Mouse (Mus musculus) c-Kit-positive CD71-positive TER-119-negative erythroid progenitor cells, embryonic 14.5 days (primary cell): Measurements from ENCODE around the gene Akap9.
"Not testable (repeated sequence)": the region's sequence is repeated elsewhere in the genome, so short reads cannot be mapped to it uniquely, and the experiment has no call there.

Experiments
- DNase-seq: peaks from one replicate; pipeline ENCODE4 v3.0.0-alpha.2; 2013; ENCODE audit warnings: low read depth

Akap9 gene

DNA sequence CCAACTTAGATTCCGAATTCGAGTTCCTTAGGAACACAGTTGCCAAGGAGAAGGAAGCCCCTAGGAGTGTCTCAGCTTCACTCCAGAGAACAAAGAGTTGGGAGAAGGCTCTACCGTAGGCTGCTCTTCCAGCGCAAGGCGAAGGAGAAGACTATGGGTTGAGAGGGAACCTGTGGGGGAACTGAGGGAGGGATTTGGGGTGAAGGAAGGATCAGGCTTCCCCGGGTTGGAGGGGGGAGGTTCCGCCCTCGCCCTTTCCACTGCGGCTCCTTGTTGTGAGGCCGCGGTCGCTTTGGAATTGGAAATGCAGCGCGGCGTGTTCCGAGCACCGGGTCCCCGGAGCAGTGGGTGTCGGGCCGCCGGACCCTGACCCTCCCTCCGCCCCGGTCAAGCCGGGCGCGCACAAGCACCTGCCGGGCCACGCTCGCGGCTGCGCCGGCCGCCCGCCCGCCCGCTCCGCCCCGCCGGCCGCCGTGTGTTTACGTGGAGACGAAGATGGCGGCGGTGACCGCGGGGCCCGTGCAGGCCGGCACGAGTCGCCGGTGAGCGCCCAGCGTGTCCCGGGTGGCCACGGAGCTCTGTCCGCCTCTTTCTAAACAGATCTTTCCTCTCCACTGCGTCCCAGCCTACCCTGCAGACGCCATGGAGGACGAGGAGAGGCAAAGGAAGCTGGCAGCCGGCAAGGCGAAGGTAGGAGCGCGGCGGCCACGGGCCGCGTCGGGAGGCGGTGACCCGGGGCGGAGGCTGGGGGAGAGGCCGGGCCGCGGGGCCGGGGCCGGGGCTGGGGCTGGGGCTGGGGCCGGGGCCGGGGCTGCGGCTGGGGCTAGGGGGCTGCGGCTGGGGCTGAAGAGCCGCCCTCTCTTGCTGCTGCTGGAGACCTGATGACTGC lies at the start of gene Akap9:
Gene Akap9 (plus strand): TSS at position 254 of the 889 bp plus-strand sequence.
- DNase-seq, result peak; percentile 21

DNA sequence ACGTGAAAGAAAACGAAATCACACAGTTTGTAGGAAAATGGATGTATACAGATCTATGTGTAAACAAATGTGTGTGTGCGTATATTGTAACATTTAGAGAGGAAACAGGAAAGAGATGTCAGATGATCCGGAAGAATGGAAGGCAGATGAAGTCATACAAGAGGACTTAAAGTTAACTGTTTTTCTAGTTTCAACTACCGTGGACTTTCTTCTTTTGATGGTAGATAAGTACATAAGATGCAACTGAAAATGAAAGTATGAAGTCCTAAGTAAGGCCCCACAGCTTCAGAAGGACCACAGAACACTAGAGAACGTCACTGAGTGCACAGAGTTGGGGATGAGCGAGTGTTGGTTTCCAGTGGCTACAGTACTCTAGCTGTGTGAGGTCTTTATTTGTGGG lies 41.0 kb upstream of the Akap9 start:
- DNase-seq, result not testable (repeated sequence)

DNA sequence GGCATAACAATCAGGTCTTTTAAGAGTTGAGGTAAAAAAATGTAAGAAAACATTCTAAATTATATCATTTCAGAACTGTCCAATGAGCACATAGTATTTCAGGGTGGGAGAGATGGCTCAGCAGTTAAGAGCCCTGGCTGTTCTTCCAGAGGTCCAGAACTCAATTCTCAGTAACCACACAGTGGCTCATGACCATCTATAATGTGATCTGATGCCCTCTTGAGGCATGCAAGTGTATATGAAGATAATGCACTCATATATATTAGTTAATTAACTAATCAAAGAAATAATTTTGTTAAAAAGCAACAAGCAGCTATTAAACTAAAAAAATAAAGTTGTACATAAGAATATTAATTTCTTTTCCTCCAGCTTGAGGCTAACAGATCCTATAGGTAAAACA lies 38.7 kb upstream of the Akap9 start:
- no peak for DNase-seq

DNA sequence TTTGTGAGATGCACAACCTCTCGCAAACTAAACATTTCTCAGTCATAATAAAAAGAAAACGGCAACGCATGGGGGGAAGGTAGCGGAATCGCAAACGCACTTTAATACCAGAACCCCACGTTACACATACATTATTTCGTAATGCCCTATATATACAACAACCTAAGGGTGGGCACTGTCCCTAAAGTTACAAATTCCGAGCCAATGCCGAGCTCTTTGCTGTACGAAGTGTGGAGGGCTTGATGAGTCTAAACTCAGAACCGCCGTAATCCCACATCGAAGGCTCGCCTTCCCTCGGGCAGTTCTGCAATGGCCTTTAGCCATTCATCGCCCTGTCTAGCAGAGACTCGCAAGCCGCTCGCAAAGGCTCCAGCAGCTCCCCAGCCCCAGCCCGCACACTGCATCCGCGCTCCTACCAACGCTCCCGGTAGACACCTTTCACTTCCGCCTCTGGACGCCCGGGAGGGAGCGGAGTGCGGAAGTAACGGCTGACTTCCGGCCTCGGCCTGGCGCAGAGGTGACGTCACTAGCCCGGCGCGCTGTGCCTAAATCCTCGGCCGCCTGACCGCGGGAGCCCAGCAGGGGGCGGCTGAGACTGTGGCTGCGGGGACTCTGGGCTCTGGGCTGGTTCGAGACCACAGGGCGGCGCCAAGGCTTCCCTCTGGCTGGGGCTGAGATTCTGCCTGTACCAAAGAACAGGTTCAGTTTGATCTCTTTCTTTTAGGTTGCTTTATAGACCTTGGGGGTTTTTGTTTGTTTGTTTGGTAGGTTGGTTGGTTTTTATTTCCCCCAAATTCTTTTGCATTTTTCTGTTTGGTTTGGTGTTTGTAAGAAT lies 34.2 kb upstream of the Akap9 start, which contains the start of gene Mterf1a:
Gene Mterf1a (minus strand): TSS at position 475 of the 835 bp plus-strand sequence.
- not testable (repeated sequence) for DNase-seq

DNA sequence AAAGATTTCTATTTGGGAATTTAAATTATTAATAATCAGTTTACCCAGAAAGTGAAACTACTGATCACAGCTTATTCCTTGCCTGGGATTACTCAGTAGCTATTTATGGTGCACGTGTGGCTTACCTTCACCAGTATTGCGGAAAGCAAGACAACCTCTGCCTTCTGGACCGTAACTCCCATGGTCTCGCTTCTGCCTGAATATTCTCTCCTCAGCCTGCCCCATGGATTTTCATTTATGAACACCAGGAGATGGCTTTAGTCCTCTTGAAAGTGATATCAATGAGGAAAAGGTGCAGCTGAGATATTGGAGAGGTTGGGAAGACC lies 33.6 kb upstream of the Akap9 start:
- DNase-seq, result not testable (repeated sequence)

DNA sequence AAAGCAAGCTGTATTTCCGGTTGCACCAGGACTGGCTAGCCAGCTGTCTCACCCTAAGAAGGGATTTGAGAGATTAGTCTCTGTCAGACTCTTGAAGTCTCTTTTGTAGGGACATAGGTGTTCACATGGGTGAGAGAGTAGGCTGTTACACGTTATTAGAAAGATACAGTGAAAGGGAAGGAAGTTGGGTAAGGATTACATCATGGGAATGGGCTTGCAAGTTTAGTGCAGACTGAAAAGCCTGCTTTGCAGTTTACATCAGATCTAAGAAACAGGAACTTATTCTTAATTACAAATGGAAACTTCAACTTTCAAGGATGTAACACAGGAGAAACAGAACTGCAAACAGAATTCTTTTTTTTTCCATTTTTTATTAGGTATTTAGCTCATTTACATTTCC lies 22.4 kb upstream of the Akap9 start:
- DNase-seq, result no peak

DNA sequence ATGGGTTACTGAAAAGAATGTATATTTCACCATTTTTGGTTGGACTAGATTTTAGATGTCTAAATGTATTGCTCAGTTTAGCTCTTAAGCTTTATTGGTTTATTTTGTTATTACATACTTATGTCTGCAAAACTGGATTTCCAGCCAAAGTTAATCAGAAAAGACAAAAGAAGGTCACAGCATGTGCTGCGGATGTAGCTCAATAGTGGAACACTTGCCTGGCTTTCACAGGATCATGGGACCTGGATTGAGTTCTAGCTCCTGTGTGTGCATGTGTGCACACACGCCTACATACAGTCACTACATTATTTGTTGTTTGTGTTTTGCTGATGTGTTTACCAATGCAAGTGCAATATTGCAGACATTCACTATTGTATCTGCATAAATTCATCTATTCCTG lies 5.5 kb upstream of the Akap9 start:
- DNase-seq, result no peak

DNA sequence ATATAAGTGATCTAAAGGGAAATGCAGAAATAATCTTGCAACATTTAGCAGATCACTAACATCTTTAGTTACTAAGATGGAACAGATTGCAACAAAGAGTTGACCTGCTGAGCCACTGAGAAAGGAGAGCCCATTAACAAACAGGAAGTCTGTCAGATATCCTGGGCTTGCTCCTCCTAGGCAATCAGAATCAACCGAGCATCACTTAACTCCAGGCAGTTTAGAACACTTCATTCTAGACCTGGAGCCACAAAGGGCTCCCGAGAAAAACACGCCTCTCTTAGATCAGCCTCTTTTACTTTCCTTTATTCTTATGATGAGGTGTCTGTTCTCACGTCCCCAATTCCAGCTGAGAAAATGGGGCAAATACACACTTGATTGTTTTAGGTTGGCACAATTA lies 1.2 kb upstream of the Akap9 start:
- DNase-seq, result no peak

DNA sequence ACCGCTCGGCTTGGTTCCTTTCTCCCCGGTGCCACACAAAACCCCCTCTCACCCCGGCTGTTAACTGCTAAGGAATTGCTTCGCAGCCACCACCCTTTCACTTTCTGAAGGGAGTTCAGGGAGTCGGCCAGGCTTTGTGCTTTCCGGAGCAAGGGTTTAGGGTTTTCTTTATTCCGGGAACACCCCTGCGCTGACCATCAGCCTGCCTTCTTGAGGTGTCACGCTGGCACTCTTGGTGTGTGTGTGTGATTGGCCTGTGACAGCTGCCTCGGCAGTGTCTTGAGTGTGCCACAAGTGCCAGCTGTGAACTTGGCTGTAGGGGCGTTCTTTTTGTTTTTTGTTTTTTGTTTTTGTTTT lies 814 bp downstream of the Akap9 start:
- peak; percentile 34 for DNase-seq

DNA sequence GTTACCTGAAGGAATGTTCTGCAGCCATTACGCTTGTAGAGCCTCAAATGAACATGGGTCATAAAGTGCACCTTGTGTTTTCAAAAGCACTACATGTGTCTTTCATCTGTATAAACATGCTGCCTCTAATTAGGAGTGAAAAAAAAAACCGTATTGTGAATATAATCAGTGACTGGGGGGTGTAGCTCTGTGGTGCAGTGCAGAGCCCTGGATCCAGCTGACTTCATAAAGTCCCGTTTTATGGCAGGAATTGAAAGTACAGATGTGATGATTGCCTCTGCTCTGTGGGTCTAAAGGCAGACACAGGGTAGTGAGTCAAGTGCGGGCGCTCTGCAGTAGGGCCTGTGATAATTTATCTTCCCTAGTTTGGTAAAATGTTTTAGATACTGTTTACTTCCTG lies 2.9 kb downstream of the Akap9 start:
- no peak for DNase-seq

DNA sequence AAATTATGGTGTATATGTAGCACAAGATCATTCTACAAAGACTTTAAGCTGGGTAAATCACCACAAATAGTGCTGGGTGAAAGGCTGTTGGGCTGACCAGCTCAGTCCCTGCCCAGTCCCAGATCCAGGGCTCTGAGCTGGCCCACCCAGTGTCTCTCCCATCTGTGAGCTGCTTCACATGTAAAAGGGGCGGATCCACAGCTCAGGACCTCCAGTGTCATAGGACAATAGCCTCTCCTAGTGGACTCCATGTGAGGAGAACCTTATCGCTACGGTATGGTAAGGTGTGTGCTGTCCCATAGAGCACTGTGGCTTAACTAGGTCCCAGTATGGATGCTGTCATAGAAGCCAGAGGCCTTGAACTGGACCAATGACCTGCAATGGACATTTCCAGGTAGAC lies 3.8 kb downstream of the Akap9 start:
- no peak for DNase-seq

DNA sequence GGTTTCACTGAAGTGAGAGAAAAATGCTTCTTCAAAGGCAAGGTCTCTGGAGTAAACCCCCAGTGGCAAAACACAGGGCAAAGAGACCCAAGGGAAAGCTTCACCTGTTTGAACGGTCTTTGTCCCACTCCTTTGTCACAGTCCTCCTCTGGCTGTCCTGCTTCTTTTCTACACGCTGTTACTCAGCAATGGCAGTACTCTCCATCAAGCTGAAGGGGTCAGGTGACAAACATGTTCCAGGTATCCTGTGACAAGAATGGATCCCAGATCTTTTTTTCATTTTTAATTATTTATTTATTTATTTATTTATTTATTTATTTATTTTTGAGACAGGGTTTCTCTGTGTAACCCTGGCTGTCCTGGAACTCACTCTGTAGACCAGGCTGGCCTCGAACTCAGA lies 5.7 kb downstream of the Akap9 start:
- no peak for DNase-seq

DNA sequence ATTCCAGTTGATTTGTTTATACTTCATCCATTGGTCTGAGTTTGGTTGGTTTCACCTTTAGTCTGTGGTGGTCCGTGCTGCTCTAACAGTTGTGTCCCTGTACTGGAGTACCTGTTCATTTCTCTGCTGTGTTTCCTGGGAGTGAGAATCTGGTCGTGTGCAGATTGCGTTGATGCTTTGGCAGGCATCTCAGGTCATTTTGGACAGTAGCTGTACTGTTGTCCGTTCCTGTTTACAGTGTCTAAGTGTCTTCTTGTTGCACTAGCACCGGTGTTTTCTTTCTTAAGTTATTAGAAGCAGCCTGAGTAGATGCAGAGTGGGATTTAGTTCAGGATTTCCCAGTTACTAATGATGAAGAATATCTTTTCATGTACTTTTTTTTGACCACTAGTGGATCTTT lies 7.4 kb downstream of the Akap9 start:
- DNase-seq, result no peak

DNA sequence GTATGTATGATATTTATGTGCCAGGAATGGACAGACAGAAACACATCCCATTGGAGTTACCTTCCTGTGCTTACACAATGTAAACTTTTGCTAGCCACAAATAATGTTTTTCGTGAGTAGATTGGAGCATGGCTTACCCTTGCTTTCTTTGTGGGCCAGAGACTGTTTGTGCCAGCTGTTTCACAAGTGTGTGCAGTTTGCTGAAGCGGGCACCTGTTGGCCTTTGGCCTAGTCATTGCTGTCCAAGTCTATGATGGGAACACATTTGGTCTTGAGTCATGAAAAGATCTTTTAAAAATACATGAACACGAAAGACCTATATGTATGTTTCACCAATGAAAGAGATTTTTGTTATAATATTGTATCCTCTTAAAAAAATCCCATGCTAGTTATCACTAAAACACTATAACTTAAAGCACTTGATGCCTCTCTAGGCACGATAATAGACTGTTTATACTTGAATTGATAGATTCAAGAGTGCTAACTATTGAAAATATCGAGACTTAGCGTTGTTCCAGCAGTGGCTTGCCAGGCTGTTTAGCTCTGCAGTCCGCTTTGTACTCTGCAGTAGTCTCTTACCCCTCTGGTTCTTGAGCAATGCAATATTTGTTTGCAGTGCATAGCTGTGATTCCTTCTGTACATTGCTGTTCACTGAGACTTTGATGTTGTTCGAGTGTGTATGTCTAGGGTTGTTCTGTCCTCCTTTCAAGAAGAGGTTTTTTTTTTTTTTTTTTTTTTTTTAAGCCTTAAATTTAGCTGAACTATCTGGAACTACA lies 8.1 kb downstream of the Akap9 start:
- no peak for DNase-seq

DNA sequence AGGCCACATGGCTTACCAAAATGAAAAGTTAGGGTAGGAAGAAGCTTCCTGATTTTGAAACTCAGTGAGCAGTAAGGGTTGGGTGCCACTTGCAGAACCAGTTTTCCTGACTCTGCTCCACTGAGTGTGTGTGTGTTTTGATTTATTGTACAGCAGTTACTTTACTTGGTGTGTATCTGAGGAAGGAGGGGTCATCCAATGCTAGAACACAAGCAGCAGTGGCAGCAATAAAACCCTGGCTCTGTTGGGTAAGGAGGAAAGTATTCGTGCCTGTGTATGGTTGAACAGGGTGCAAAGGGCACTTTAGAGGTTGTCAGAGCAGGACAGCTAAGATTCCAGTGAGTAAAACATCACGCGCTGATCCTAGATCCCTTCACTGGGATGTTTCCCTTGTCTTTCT lies 11.1 kb downstream of the Akap9 start:
- DNase-seq, result no peak

DNA sequence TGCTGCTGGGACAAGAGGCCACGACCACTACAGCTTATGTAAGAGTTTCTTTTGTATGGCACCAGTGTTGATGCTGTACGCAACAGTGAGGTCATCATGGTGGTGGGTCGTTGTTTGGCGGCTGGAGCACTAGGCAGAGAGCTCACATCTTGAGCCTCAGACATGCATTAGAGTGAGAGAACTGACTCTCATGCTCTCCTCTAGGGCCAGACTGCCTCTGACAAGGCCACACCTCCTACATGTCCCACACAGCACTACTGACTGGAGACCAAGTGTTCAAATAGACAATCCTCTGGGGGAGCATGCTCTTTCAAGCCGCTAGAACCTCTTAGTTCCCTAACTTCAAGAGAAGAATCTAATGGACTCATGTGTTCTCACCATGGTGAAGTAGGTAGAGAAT lies 11.5 kb downstream of the Akap9 start:
- no peak for DNase-seq

DNA sequence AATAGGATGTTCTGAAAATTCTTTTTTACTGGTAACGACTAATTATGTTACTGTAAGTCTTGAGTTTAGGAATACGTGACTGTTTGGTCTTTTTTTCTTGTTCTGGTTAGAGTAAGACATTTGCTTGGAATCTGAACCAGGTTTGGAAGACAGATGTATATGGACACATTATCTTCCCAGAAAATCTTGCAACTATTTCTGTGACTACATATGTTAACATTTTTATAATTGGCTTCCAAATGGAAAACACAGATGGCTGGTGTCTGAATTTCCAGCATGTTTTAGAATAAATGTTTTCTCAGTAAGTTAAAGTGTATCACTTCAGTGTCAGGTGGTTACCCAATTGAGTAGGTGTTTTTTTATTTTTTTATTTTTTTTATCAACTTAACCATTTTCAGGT lies 13.4 kb downstream of the Akap9 start:
- no peak for DNase-seq

DNA sequence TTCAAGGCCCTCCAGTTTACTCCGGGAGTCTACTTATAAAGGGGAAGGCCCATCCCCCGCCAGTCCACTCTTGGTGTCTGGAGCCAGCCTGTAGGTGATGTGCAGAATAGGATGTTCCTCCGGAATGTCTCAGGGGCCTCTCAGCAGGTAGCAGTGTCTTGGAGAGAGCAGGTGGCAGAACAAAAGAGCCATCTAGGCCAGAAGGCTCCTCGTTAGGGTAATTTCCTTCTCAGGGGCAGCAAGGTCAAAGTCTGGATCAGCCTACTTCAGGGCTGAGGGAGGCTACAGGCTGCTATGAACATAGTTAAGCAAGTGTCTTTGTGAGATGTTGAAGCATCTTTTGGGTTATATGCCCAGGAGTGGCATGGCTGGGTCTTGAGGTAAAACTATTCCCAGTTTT lies 15.3 kb downstream of the Akap9 start:
- not testable (repeated sequence) for DNase-seq

DNA sequence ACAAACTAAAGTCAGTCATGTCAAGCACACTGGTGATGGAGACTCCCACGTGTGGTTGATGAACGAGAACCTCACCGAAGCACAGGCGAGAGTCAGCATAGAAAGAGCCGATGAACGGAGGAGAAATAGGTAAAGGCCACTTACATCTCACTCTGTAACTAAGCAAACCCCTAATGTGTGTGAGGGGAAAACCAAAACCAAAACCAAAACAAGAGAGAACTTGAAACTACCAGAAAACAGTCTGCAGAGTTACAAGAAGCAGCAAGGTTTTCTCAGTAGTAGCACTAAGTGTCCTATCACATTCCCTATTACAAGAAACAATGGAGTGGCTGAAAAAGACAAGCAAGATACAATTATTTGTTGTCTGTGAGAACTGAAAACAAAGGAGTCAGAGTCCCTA lies 24.6 kb downstream of the Akap9 start:
- no peak for DNase-seq

DNA sequence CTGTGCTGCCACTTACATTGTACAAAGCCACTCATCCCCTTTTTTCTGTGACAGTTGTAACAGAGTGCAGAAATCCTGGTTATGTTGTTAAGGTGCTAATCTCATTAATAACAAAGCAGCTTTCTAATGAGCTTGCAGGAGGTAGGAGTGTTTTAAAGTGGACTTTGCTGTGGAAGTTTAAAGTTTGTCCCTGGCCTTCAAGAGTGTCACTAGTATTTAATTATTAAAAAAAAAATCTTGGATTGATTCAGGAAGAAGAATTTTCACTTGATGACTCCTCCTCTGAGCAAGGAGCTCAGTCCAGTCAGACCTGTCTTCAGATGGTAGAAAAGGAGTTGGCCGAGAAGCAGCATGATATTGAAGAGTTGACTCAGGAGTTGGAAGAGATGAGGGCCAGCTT lies 26.7 kb downstream of the Akap9 start:
- no peak for DNase-seq

DNA sequence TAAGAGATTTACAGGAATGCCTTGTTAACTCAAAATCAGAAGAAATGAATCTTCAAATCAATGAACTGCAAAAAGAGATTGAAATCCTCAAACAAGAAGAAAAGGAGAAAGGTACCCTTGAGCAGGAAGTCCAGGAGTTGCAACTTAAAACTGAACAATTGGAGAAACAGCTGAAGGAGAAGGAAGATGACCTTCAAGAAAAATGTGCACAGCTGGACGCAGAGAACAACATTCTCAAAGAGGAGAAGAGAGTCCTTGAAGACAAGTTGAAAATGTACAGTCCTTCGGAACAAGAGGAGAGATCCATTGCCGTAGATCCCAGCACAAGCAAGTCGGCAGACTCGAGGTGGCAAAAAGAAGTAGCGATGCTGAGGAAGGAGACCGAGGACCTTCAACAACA lies 33.4 kb downstream of the Akap9 start:
- DNase-seq, result no peak

DNA sequence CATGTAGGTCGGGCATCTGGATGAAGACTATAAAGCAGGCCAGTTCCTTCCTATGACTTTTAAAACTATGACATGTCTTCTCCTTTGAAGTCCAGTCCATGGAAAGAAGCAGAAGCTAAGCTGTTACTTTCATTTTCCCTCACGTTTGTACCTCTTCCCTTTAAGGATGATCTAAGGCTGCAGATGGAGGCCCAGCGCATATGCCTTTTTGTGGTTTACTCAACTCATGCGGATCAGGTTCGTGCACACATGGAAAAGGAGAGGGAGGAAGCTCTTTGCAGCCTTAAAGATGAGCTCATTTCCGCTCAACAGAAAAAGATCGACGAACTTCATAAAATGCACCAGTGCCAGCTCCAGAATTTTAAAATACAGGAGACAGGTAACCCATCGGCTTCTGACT lies 40.6 kb downstream of the Akap9 start:
- DNase-seq, result no peak

DNA sequence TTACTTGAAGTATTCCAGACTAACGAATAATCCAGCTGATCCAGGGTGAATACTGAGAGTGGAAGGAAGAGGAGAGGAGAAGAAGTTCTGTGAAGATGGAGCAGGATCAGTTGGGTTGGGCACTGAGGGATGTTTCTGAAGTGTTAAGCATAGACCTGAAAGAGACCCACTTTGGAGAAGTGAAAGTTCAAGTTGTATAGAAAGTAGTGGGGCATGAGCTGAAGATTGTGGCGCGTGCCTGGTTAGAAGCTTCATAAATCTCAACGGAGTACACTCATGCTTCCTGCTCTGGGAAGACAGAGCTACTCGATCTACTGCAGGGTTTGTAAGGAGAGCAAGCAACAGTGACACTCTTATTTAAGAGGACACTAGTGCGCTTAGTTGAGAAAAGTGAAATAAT lies 41.3 kb downstream of the Akap9 start:
- DNase-seq, result no peak
